Mouse (Mus musculus) layer of hippocampus, postnatal 36 days (tissue): Measurements from ENCODE around the gene Gm26602. TPM values are rescaled to one million over a fixed set of nuclear protein-coding genes. Genes with fewer than 3 reads are reported as not detected.

Source experiments
- DNase-seq, 2 experiments: peaks; one replicate each; pipeline ENCODE4 v3.0.0; 2022
- total RNA-seq, 2 experiments: library from RNA; stranded (reverse); gene quantifications; 2 replicates each; pipeline ENCODE4 v1.2.3; 2021

Gene Gm26602
- total RNA-seq, 2 experiments from 2014 or later: not detected

DNA sequence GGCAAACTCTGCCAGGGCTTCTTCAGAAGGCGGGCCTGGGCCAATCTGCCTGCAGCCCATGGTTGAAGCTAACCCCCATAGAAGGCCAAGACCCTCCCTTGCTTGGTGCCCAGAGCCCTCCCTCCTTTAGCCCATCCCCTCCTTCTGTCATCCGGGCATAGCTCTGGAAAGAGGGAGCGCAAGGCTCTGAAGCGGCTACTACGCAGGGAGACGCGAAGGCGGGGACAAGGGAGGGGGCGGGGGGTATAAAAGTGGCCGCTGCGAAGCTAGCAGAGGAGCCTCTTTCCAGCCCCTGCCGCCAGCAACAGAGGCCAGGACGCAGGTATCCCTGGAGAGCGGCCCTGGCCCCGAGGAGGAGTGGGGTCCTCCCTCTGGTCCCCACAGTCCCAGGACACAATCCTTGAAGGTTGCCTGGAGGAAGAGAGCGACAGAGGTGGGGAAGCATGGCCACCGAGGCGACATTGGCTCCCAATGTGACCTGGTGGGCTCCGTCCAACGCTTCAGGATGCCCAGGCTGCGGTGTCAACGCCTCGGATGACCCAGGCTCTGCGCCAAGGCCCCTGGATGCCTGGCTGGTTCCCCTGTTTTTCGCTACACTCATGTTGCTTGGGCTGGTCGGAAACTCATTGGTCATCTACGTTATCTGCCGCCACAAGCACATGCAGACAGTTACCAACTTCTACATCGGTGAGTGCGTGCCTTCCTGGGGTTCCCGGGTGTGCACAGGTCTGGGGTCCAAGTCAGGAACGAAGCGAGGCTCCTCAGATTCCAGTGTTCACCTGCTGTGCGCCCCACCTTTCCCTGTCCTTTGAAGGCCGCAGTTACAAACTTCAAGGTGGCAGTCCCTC lies 7.8 kb downstream of the Gm26602 start:
- DNase-seq: no peak

- DNase-seq: no peak
Observed at GRCm38 (mm10) chr10:79919251-79919849, 8.7 kb downstream of the Gm26602 start.

- no peak for DNase-seq
Observed at GRCm38 (mm10) chr10:79920056-79920890, 9.6 kb downstream of the Gm26602 start.

- DNase-seq: no peak
Observed at GRCm38 (mm10) chr10:79920958-79921535, 10.4 kb downstream of the Gm26602 start, which contains the start of gene R3hdm4. Gene R3hdm4, minus strand, starts transcription at chr10:79921208.

DNA sequence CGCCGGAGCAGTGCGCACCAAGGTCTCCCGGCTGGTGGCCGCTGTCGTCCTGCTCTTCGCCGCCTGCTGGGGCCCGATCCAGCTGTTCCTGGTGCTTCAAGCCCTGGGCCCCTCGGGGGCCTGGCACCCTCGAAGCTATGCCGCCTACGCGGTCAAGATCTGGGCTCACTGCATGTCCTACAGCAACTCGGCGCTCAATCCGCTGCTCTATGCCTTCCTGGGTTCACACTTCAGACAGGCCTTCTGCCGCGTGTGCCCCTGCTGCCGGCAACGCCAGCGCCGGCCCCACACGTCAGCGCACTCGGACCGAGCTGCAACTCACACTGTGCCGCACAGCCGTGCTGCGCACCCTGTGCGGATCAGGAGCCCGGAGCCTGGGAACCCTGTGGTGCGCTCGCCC lies 10.9 kb downstream of the Gm26602 start:
- no peak for DNase-seq

- peak; percentile 93 for DNase-seq
Observed at GRCm38 (mm10) chr10:79924998-79925784, 14.5 kb downstream of the Gm26602 start.

GRCm38 (mm10) chr10:79925785-79926490 lies 15.3 kb downstream of the Gm26602 start:
- DNase-seq: no peak

GRCm38 (mm10) chr10:79926491-79927323 lies 16.1 kb downstream of the Gm26602 start, which contains the start of gene Arid3a:
Gene Arid3a, plus strand, starts transcription at chr10:79927043.
- DNase-seq: peak; percentile 87 to 89

- DNase-seq: peak; percentile 50 to 58
Observed at GRCm38 (mm10) chr10:79927324-79928029, 16.8 kb downstream of the Gm26602 start.

GRCm38 (mm10) chr10:79928030-79928694 lies 17.5 kb downstream of the Gm26602 start:
- no peak for DNase-seq

- DNase-seq: no peak
Observed at GRCm38 (mm10) chr10:79928907-79929701, 18.4 kb downstream of the Gm26602 start.

DNA sequence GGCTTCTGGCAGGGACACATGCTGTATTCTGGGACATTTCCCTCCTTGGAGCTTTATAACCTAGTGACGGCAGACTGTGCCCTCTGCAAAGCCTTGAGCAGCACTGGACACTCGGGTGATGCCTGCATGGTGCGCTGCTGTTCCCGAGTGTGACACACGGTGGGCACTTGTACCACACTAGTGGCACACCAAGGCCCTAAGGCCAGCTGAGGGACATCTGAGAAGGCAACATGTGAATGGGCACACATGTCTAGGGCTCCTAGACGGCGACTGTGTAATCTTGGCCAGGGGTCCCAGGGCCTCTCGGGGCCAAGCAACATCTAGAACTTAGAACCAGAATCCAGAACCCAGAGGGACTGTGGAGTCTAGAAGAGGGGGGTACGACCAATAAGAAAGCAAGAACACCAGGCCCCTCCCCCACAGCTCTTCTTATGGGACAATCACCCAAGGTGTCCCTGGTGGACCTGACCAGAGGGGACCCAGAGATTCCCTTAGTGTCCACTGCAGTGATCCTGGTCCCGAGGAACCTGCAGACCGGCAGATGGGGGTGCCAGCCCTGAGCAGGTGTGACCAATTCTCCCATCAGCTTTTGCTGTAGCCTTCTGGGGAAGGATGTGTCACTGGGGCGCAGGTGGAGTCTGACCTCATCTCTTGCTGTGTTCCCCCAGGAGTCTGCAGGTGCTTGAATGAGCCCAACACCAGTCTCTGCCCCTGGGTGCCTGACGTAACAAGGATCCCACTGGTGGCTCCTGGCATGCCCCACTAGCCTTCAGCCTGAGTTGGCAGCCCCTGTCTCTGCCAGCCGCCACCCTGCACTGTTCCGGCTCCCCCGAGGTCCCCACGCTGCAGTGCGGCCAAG lies 19.5 kb downstream of the Gm26602 start:
- no peak for DNase-seq

DNA sequence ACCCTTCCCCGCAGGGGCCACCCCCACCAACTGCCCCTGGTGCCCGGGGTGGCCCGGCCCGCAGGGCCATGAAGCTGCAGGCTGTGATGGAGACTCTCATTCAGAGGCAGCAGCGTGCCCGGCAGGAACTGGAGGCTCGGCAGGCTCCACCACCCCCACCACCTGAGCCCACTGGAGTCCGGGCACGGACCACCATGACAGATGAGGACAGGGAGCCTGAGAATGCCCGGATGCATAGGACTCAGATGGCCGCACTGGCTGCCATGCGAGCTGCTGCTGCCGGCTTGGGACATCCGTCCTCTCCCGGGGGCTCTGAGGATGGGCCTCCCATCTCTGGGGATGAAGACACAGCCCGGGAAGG lies 20.1 kb downstream of the Gm26602 start:
- DNase-seq: no peak

DNA sequence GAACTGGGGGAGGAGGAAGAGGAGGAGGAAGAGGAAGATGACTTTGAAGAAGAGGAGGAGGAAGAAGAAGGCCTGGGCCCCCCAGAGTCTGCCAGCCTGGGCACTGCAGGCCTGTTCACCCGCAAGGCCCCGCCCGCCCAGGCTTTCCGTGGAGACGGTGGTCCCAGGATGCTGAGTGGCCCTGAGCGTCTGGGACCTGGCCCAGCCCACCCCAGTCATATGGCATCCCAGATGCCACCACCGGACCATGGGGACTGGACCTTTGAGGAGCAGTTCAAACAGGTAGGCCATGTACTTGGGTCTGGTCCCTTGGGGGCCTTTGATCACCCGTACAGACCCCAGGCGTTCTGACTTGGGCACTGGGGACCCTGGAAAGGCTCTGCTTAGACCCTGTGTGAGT lies 21.1 kb downstream of the Gm26602 start:
- DNase-seq: no peak

GRCm38 (mm10) chr10:79932736-79933135 lies 22.1 kb downstream of the Gm26602 start:
- DNase-seq: peak in 1 of 2 experiments; percentile 55

DNA sequence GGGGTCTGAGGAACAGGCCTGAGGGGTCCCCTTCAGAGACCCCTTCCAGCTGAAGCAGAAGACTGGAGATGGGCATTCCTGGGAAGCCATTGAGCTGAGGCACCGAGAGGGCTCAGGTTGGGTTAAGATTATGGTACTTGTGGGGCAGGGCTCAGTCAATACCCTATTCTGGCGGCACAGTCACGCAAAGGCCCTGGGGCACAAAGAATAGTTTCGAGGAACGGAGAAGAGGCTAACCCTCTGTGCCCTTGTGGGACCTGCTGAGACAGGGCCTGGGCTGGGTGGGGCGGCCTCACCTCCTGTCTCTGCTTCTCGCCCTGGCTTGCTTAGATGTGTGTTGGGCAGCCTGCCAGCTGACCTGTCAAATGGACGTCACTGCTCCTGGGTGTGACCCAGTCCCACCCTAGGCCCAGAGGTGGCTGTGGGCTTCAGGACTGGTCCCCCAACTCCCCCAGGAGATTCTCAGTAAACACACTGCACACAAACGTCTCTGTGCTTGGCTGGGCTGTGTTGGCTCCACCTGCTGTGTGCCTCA lies 22.6 kb downstream of the Gm26602 start:
- DNase-seq: no peak

DNA sequence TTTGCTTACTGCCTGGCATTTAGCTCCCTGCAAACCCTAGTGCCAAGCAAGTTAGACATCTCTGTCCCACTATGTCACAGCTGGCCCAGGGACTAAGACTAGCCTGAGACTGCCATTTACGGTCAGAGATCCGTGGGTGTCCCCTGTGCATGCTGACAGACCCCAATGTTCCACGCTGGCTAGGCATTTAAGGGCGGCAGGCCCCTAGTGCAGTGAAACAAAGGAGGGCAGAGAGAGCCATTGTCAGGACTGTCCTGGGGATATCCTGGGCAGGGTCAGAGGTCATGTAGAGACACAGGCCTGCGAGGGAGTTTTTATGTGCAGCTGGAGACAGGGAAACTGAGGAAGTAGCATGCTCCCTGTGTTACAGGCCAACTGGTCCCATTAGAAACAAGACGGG lies 23.2 kb downstream of the Gm26602 start:
- DNase-seq: no peak
